Mouse (Mus musculus): ENCODE measurements at regions not wholly inside any gene's neighbourhood (a gene's known extent, or its start where the extent isn't known, plus 50 kb on each side); places are given as distances from the start of the nearest gene placed in this dataset.

DNA sequence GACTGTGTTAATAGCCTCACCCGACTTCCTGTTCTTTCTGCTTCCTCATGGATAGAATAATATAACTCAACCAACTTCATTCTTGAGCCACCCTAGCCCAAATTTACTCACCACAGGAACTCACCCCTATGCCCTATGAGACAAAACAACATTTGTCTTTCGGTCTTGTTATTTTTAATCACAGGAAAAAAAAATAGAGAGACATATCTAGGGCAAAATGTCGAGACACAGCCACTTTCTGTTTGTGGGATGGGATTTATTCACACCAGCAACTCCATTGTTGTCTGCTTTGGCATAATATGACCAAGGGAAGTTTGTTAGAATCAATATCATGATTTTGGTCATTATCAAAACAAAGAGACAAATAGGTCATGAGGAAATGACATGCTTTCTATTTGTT, 1102.4 kb upstream of the Pcdh20 start:
- H3K9me3 ChIP-seq (replicated peaks; ENCODE audit: control insufficient read depth, low read length), result no peaks in the 10 kb centered on the region
- H3K4me1 ChIP-seq (ENCODE audit: control insufficient read depth, insufficient read depth, low read length), result no peaks in the 10 kb centered on the region
- DNase-seq (ENCODE audit: low spot score) (no peak), ATAC-seq (no peak)
- H3K4me3 ChIP-seq (ENCODE audit: low read depth, low read length), result no peak overlapping the region
- no peaks in the 10 kb centered on the region for H3K27me3 ChIP-seq (replicated peaks; ENCODE audit: control insufficient read depth, insufficient read depth, low read length)
- H3K27ac ChIP-seq (ENCODE audit: low read depth, low read length), result no peak overlapping the region
- 83% methylated on average over 3 of the region's 3 CpGs for WGBS
- H3K36me3 ChIP-seq (ENCODE audit: control insufficient read depth, insufficient read depth, low read length), result no peaks in the 10 kb centered on the region
- H3K9ac ChIP-seq (ENCODE audit: low read length), result no peak overlapping the region
- H3K4me2 ChIP-seq (ENCODE audit: low read length), result no peak overlapping the region

GRCm38 (mm10) chr14:89571703-89572102, 1100.5 kb upstream of the Pcdh20 start:
- H3K36me3 ChIP-seq (ENCODE audit: control insufficient read depth, insufficient read depth, low read length), result no peaks in the 10 kb centered on the region
- H3K27me3 ChIP-seq (replicated peaks; ENCODE audit: control insufficient read depth, insufficient read depth, low read length), result no peaks in the 10 kb centered on the region
- whole genome bisulfite sequencing, result 76% methylated on average over 1 of the region's 1 CpGs
- no peak overlapping the region for H3K9ac ChIP-seq (ENCODE audit: low read length)
- ATAC-seq (no peak), DNase-seq (ENCODE audit: low spot score) (no peak)
- H3K4me3 ChIP-seq (ENCODE audit: low read depth, low read length), result no peak overlapping the region
- no peaks in the 10 kb centered on the region for H3K9me3 ChIP-seq (replicated peaks; ENCODE audit: control insufficient read depth, low read length)
- no peaks in the 10 kb centered on the region for H3K4me1 ChIP-seq (ENCODE audit: control insufficient read depth, insufficient read depth, low read length)
- H3K4me2 ChIP-seq (ENCODE audit: low read length), result no peak overlapping the region
- H3K27ac ChIP-seq (ENCODE audit: low read depth, low read length), result no peak overlapping the region

DNA sequence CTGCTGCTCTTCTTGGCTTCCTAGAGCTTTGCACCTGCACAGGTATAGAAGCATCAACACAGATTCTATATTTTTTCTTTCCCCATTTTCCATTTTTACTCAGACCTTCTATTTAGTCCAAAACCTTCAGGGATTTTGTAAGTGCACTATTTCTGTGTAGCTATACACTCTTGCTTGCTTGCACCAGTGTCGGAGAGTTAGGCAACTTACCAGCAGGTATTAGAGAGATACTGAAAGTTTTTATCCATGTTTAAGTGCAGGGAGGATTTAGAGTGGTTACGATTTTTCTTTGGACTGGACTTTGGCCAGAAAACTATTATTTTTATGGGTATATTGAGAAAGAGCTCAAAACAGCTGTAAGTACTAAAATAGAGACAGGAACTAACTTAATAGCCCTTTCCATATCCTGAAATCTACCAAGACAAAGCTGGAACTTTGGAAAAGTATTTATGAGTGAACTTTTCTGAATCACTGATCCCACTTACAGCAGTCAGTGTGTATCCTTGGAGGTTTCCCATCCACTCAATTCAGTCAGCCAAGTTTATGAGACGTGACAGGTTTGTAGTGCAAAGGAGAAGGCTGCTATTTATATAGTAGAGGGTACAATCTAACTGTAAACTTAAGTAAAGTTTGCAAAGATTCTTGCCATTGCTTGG, 1088.8 kb upstream of the Pcdh20 start:
- H3K27ac ChIP-seq (ENCODE audit: low read depth, low read length), result no peak overlapping the region
- H3K27me3 ChIP-seq (replicated peaks; ENCODE audit: control insufficient read depth, insufficient read depth, low read length), result no peaks in the 10 kb centered on the region
- H3K9ac ChIP-seq (ENCODE audit: low read length), result no peak overlapping the region
- no peaks in the 10 kb centered on the region for H3K36me3 ChIP-seq (ENCODE audit: control insufficient read depth, insufficient read depth, low read length)
- H3K4me2 ChIP-seq (ENCODE audit: low read length), result no peak overlapping the region
- WGBS, result 85% methylated on average over 3 of the region's 3 CpGs
- ATAC-seq (no peak), DNase-seq (ENCODE audit: low spot score) (no peak)
- no peak overlapping the region for H3K4me3 ChIP-seq (ENCODE audit: low read depth, low read length)
- no peaks in the 10 kb centered on the region for H3K9me3 ChIP-seq (replicated peaks; ENCODE audit: control insufficient read depth, low read length)
- no peaks in the 10 kb centered on the region for H3K4me1 ChIP-seq (ENCODE audit: control insufficient read depth, insufficient read depth, low read length)

- no peaks in the 10 kb centered on the region for H3K9me3 ChIP-seq (replicated peaks; ENCODE audit: control insufficient read depth, low read length)
- H3K4me3 ChIP-seq (ENCODE audit: low read depth, low read length), result no peak overlapping the region
- DNase-seq (ENCODE audit: low spot score), result no peak
- H3K9ac ChIP-seq (ENCODE audit: low read length), result no peak overlapping the region
- no peak for ATAC-seq
- no peaks in the 10 kb centered on the region for H3K27me3 ChIP-seq (replicated peaks; ENCODE audit: control insufficient read depth, insufficient read depth, low read length)
- no peak overlapping the region for H3K4me2 ChIP-seq (ENCODE audit: low read length)
- no peaks in the 10 kb centered on the region for H3K36me3 ChIP-seq (ENCODE audit: control insufficient read depth, insufficient read depth, low read length)
- H3K27ac ChIP-seq (ENCODE audit: low read depth, low read length), result no peak overlapping the region
- H3K4me1 ChIP-seq (ENCODE audit: control insufficient read depth, insufficient read depth, low read length), result no peaks in the 10 kb centered on the region
Observed at GRCm38 (mm10) chr14:89557334-89557733, 1086.1 kb upstream of the Pcdh20 start.

DNA sequence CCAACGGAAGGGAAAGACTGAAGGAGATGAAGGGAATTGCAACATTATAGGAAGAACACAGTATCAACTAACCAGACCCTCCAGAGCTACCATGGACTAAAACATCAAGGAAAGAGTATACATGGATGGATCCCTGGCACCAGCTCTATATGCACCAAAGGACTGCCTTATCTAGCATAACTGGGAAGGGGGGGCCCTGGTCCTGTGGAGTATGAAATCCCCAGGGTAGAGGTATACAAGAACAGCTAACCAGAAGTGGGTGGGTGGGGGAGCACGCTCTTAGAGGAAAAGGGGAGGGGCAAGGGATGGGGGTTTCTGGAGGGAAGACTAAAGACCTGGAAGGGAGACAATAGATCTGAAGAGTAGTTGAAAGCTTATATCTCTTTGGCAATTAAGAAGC, 1085.0 kb upstream of the Pcdh20 start:
- DNase-seq (ENCODE audit: low spot score) (no peak), ATAC-seq (no peak)
- H3K4me2 ChIP-seq (ENCODE audit: low read length), result no peak overlapping the region
- WGBS, result 38% methylated on average over 2 of the region's 2 CpGs
- no peak overlapping the region for H3K27ac ChIP-seq (ENCODE audit: low read depth, low read length)
- no peaks in the 10 kb centered on the region for H3K4me1 ChIP-seq (ENCODE audit: control insufficient read depth, insufficient read depth, low read length)
- H3K9me3 ChIP-seq (replicated peaks; ENCODE audit: control insufficient read depth, low read length), result no peaks in the 10 kb centered on the region
- H3K9ac ChIP-seq (ENCODE audit: low read length), result no peak overlapping the region
- no peak overlapping the region for H3K4me3 ChIP-seq (ENCODE audit: low read depth, low read length)
- no peaks in the 10 kb centered on the region for H3K36me3 ChIP-seq (ENCODE audit: control insufficient read depth, insufficient read depth, low read length)
- no peaks in the 10 kb centered on the region for H3K27me3 ChIP-seq (replicated peaks; ENCODE audit: control insufficient read depth, insufficient read depth, low read length)

DNA sequence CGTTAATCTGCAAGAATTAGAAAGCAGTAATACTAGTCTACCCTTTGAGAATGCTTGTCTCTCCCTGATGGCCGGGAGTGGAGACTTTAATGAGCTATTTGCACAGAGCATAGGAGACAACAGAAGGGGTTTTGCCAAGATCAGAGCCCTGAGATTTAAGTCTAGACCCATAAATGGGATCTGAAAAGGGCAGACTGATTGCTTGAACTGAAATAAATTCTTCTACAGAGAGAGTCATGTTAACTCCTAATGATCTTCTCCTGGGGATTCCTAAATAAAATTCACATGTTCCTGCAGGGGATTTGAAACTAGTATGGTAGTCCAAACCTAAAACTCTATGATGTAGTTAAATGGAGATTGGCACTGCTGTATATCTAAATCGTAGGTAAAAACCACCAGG, 1082.9 kb upstream of the Pcdh20 start:
- H3K9me3 ChIP-seq (replicated peaks; ENCODE audit: control insufficient read depth, low read length), result no peaks in the 10 kb centered on the region
- H3K4me3 ChIP-seq (ENCODE audit: low read depth, low read length), result no peak overlapping the region
- DNase-seq (ENCODE audit: low spot score) (no peak), ATAC-seq (no peak)
- H3K4me1 ChIP-seq (ENCODE audit: control insufficient read depth, insufficient read depth, low read length), result no peaks in the 10 kb centered on the region
- no peak overlapping the region for H3K9ac ChIP-seq (ENCODE audit: low read length)
- 48% methylated on average over 3 of the region's 3 CpGs for WGBS
- no peaks in the 10 kb centered on the region for H3K27me3 ChIP-seq (replicated peaks; ENCODE audit: control insufficient read depth, insufficient read depth, low read length)
- H3K27ac ChIP-seq (ENCODE audit: low read depth, low read length), result no peak overlapping the region
- H3K36me3 ChIP-seq (ENCODE audit: control insufficient read depth, insufficient read depth, low read length), result no peaks in the 10 kb centered on the region
- H3K4me2 ChIP-seq (ENCODE audit: low read length), result no peak overlapping the region

All from forebrain, embryonic 14.5 days (tissue).